Mouse (Mus musculus) spleen, adult 2 months (tissue): ENCODE results near the gene Smim24. TPM values are rescaled to one million over a fixed set of nuclear protein-coding genes. Genes with fewer than 3 reads are reported as not detected.
A peak's percentile ranks its signal among the peaks of the same experiment; 100 is the strongest.

Source experiments
- DNase-seq, 2 experiments: peaks; one replicate each; pipeline versions ENCODE4 v3.0.0 to v3.0.0-alpha.2; 2012 to 2021; ENCODE audit warnings: low spot score in 2 of 2, low read depth in 1 of 2
- H3K27ac ChIP-seq: fragments of 200-500 bp; 2 replicates; pipeline ENCODE4 v1.5.1; 2012; ENCODE audit warnings: low read length, inconsistent platforms; ENCODE audit not compliant: insufficient read depth
- H3K27me3 ChIP-seq: fragments of 200-500 bp; 2 replicates; pipeline ENCODE4 v1.6.1; 2012; ENCODE audit warnings: mild to moderate bottlenecking, moderate library complexity, low read length, inconsistent platforms; ENCODE audit not compliant: control insufficient read depth, insufficient read depth
- H3K36me3 ChIP-seq: fragments of 200-500 bp; 2 replicates; pipeline ENCODE4 v1.6.1; 2012; ENCODE audit warnings: mild to moderate bottlenecking, low read length, inconsistent platforms; ENCODE audit not compliant: control insufficient read depth, insufficient read depth
- H3K4me1 ChIP-seq: fragments of 200-500 bp; 2 replicates; pipeline ENCODE4 v1.6.1; 2011; ENCODE audit warnings: inconsistent platforms; ENCODE audit not compliant: control insufficient read depth, insufficient read depth, insufficient read length
- H3K4me3 ChIP-seq: fragments of 200-500 bp; 2 replicates; pipeline ENCODE4 v1.5.1; 2011; ENCODE audit warnings: mild to moderate bottlenecking, inconsistent platforms; ENCODE audit not compliant: insufficient read depth, insufficient read length; ENCODE audit errors: extremely low read depth
- CTCF ChIP-seq: fragments of 200-500 bp; IDR thresholded peaks from 2 replicates; pipeline ENCODE4 v1.5.1; 2011; ENCODE audit warnings: mild to moderate bottlenecking, inconsistent platforms; ENCODE audit not compliant: insufficient read depth, insufficient read length, insufficient replicate concordance; ENCODE audit errors: extremely low read depth
- POLR2A ChIP-seq: fragments of 200-500 bp; IDR thresholded peaks from 2 replicates; pipeline ENCODE4 v1.6.1; 2011; ENCODE audit warnings: low read depth, low read length, inconsistent platforms
- WGBS: fragments of 180-500 bp; shearing (Covaris S2); methylation state at CpG from one replicate; pipeline ENCODE4 v1.1.7; 2018; 5-methylcytosine and 5-hydroxymethylcytosine counted together
- polyA plus RNA-seq: library from polyadenylated mRNA; depleted of rRNA; stranded (reverse); fragments of >200 nt; gene quantifications from 2 replicates; pipeline ENCODE4 v1.2.3, GENCODE M21; 2012

The Smim24 gene
- polyA plus RNA-seq, 1 experiment = 18.3 TPM

GRCm38 (mm10) chr10:81382039-81382438 lies 10.8 kb upstream of the Smim24 start:
- DNase-seq = no peak
- WGBS = 22% methylated on average over 5 of the region's 5 CpGs
- Histone ChIP-seq H3K4me3 (no peak overlapping the region), H3K27ac (peak overlapping the region; percentile 74), H3K27me3 (no peaks in the 10 kb centered on the region), H3K4me1 (peaks cover 15% of the 10 kb centered on the region; the same call in 1 of the 2 replicates), H3K36me3 (peaks cover 4% of the 10 kb centered on the region)
- TF ChIP-seq CTCF (no peak), POLR2A (no peak)

- no peaks in the 10 kb centered on the region for H3K27me3 ChIP-seq
- DNase-seq = peak; percentile 96 to 98
- no peak for TF ChIP-seq CTCF
- peak; percentile 89 for TF ChIP-seq POLR2A
- H3K36me3 ChIP-seq = peaks cover 14% of the 10 kb centered on the region
- peak within 1 kb of the TSS; percentile 69 for H3K4me3 ChIP-seq
- peaks cover 9% of the 10 kb centered on the region; the same call in 1 of the 2 replicates for H3K4me1 ChIP-seq
- WGBS = 9% methylated on average over 54 of the region's 54 CpGs
- peak within 1 kb of the TSS; percentile 67 for H3K27ac ChIP-seq
Observed at GRCm38 (mm10) chr10:81383802-81384604, 8.8 kb upstream of the Smim24 start, which contains the start of the genes Dohh and Gm48551. Gene Dohh (plus strand): TSS chr10:81384428. Gene Gm48551 (plus strand): TSS chr10:81384466.

GRCm38 (mm10) chr10:81384605-81384982 lies 8.3 kb upstream of the Smim24 start:
- under 1% methylated on average over 19 of the region's 19 CpGs for WGBS
- Histone ChIP-seq H3K27ac (peak overlapping the region; percentile 67), H3K4me3 (peak overlapping the region; percentile 69), H3K27me3 (no peaks in the 10 kb centered on the region), H3K36me3 (peaks cover 14% of the 10 kb centered on the region), H3K4me1 (peaks cover 7% of the 10 kb centered on the region; the same call in 1 of the 2 replicates)
- DNase-seq = no peak
- no peak for TF ChIP-seq CTCF

GRCm38 (mm10) chr10:81385603-81386306 lies 7.1 kb upstream of the Smim24 start:
- Histone ChIP-seq H3K27me3 (no peaks in the 10 kb centered on the region), H3K4me3 (no peak overlapping the region), H3K27ac (no peak overlapping the region), H3K4me1 (peaks cover 7% of the 10 kb centered on the region; the same call in 1 of the 2 replicates), H3K36me3 (peaks cover 14% of the 10 kb centered on the region)
- no peak for DNase-seq
- TF ChIP-seq CTCF = no peak
- no peak for TF ChIP-seq POLR2A
- 82% methylated on average over 22 of the region's 22 CpGs for WGBS

- H3K4me1 ChIP-seq = peaks cover 9% of the 10 kb centered on the region; the same call in 1 of the 2 replicates
- 95% methylated on average over 20 of the region's 20 CpGs for WGBS
Observed at GRCm38 (mm10) chr10:81387716-81388115, 5.1 kb upstream of the Smim24 start.

GRCm38 (mm10) chr10:81388505-81389055 lies 4.3 kb upstream of the Smim24 start, which contains the start of gene Gm48552:
Gene Gm48552 (plus strand): TSS chr10:81389005.
- H3K27me3 ChIP-seq = no peaks in the 10 kb centered on the region
- peaks cover 16% of the 10 kb centered on the region; the same call in 1 of the 2 replicates for H3K4me1 ChIP-seq
- no peak within 1 kb of the TSS for H3K4me3 ChIP-seq
- no peak for TF ChIP-seq CTCF
- TF ChIP-seq POLR2A = no peak
- peaks cover 14% of the 10 kb centered on the region for H3K36me3 ChIP-seq
- no peak for DNase-seq
- WGBS = 92% methylated on average over 5 of the region's 5 CpGs
- no peak within 1 kb of the TSS for H3K27ac ChIP-seq

More at GRCm38 (mm10) chr10:81387716-81388115, 5.1 kb upstream of the Smim24 start:
- Histone ChIP-seq H3K4me3 (no peak overlapping the region), H3K27ac (no peak overlapping the region), H3K36me3 (peaks cover 14% of the 10 kb centered on the region), H3K27me3 (no peaks in the 10 kb centered on the region)
- TF ChIP-seq POLR2A (no peak), CTCF (no peak)
- no peak for DNase-seq
